Mouse (Mus musculus): ENCODE data around the gene Gm45234.

The Gm45234 gene

GRCm38 (mm10) chr6:124738511-124739023, 17.3 kb downstream of the Gm45234 start, which contains the start of gene Ptpn6:
Ptpn6 (minus strand) TSS chr6:124738714.
- DNase-seq, result peak in 1 of 2 experiments; percentile 47

GRCm38 (mm10) chr6:124737040-124737439, 18.8 kb downstream of the Gm45234 start:
- DNase-seq, result no peak

GRCm38 (mm10) chr6:124734417-124734816, 21.4 kb downstream of the Gm45234 start:
- no peak for DNase-seq

DNA sequence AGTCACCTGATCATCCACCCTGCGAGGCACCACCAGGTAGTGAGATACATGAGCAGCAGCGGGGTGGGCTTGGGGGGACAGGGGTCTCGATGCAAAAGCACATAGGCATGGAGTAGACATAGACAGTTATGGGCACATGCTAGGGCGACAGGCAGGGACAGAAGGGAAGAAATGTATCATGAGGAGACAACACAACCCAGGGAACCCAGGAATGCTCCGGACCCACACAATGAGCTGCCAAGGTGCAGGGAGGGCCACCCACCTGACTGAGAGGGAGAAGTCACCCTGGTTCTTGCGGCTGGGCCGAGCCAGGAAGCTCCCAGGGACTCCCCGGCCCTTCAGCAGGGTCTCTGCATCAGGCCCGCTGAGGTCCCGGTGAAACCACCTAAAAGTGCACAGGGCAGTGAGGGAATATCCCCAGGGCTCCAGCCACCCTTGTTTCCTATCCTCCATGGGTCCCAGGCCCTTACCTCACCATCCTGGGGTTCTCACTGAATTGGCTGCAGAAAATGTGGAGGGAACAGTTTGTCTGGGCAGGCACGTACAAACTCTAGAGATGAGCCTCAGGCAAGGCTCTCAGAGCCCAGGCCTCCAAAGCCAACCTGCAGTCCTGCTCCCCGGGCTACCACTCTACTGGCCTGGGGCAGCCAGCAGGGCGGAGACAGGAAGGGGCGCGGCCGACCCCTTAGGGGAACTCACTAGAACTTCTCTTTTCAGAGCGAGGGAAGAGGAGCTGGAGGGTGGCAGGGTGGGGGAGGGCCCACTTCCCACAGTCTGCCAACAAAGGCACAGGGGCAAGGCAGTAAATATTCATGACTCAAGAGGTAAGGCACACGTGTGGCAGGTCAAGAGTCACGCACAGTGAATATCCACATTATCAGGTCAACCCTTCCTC, 23.1 kb downstream of the Gm45234 start:
- peak; percentile 85 to 91 for DNase-seq

DNA sequence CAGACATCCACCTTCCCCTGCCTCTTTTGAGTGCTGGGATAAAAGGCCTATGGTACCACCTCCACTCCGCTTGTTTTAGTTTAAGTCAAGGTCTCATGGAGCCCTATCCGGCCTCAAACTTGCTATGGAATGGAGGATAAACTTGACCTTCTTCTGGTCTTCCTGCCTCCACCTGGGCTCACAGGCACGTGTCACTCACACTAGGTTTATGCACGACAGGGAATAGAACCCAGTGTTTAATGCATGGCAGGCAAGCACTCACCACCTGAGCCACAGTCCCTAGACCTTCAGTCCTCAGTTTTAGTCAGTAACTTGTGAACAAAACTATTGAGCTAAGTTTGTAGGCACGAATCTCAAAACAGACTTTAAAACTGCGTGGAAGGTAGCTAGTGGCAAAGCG, 24.8 kb downstream of the Gm45234 start:
- DNase-seq, result no peak

DNA sequence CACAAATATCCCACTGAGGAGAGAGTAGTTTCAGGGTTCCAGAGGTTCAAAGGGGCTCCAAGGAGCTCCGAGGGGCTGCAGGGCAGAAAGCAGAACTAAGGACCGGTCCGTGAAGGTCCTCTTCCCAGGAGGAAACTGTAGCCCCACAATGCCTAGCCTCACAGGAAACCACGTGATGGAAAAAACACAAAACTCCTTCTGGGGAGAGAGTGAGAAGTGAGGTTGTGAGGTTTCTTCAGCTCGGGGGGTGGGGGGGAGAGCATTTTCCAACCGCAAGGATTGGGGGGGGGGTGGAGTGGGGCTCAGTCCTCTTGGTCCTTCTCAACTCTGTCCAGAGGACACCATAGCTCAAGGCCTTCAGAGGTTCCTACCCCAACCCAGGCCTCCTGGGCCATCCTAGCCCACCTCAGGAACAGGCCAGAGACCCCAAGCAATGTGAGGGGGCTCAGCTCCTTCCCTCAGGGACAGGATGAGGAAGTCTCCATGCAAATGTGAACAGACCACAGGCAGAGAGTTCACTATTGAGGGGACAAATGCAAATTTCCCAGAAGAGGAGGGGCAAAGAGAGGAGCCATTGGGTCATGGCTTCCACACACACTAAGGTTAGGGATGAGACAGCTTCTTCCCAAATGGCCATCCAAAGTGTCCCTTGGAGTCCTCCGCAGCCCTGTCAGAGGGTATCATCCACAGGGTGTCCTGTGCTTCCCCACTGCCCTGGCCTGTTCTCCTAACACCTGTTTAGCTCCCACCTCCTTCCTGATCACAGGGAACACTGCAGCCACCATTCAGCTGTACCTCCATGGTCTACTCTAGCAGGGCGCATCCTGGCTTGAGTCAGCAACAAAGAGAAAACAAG, 25.7 kb downstream of the Gm45234 start:
- DNase-seq, result peak; percentile 65 to 69

DNA sequence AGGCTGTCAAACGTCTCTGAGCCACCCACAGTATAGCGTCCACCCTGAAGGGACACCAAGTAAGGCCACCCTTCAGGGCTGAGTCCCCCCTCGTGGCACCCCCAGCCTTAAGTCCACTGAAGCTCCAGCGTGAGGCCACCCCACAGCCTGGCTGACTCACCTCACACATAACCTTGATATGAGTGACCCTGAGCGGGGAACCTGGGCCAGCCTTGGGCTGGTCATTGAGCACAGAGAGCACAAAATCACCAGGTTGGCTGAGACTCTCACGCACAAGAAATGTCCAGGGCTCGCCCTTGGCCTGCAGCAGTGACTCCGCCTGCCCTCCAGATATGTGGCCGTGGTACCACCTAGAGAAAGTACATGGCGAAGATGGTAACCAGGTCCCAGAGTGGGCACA, 27.2 kb downstream of the Gm45234 start:
- DNase-seq, result no peak

DNA sequence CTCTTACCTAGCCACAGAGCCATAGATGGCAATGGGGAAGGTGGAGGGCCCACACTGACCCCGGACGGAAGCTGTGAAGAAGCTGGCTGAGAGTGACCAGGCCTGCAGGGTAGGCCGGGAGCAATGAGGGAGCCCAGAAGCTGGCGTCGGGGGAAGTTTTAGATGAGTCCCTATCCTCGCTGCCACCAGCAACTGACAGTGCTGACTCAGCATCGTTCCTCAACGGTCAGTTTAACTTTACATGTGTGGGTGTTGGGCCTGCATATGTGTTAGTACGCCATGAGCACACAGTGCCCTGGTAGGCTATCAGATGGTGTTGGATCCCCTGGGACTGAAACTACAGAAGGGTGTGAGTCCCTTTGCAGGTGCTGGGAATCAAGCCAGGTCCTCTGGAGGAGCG, 31.3 kb downstream of the Gm45234 start:
- DNase-seq, result no peak

DNA sequence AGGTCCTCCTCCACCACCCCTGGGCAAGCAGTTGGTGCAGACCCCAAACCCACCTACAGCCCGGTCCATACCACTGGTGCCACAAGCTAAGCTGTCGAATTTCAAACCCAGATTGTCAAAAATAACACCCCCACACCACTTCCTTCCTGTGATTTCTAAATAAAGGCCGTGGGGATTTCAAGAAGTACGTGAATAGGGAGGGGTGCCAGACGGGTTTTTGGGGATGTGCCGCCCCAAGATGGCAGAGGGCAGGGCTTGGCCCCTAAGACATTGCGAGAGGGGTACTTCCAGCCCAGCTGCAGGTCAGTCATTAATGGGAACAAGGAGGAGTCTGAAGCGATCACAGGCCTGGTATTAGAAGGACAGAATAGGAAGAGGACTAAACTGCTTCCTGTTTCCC, 32.3 kb downstream of the Gm45234 start:
- DNase-seq, result peak; percentile 55 to 56

- no peak for DNase-seq
These were observed 32.8 kb downstream of the Gm45234 start for GRCm38 (mm10) chr6:124722876-124723473.

- DNase-seq, result peak; percentile 47 to 59
These were observed 34.9 kb downstream of the Gm45234 start for GRCm38 (mm10) chr6:124720904-124721303.

GRCm38 (mm10) chr6:124719354-124719978, 36.4 kb downstream of the Gm45234 start:
- DNase-seq, result no peak

GRCm38 (mm10) chr6:124718703-124719102, 37.1 kb downstream of the Gm45234 start:
- no peak for DNase-seq

GRCm38 (mm10) chr6:124717968-124718367, 37.9 kb downstream of the Gm45234 start:
- no peak for DNase-seq

- DNase-seq, result peak; percentile 57 to 70
These were observed 38.8 kb downstream of the Gm45234 start for GRCm38 (mm10) chr6:124716864-124717490.

DNA sequence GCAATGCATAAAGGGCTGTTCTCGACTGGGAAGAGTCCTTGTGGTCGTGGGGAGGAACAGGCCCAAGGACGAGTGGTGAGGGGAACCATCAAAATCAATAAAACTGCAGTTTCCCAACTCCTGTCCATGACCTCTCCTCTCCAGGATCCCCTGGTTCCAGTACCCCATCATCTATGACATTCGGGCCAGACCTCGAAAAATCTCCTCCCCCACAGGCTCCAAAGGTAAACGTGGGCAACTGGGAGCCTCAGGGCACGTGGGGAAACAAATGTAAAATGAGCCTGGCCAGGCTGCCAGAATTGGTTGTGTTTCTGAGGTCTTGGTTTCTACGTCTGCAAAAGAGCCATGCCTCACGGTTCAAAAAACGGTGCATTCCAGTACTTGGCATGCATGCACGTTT, 42.9 kb downstream of the Gm45234 start:
- DNase-seq, result no peak

GRCm38 (mm10) chr6:124711824-124712782, 43.7 kb downstream of the Gm45234 start, which contains the start of the genes Emg1 and Phb2:
Emg1 (minus strand) TSS chr6:124712178.
Phb2 (plus strand) TSS chr6:124712336.
- peak; percentile 95 to 97 for DNase-seq

DNA sequence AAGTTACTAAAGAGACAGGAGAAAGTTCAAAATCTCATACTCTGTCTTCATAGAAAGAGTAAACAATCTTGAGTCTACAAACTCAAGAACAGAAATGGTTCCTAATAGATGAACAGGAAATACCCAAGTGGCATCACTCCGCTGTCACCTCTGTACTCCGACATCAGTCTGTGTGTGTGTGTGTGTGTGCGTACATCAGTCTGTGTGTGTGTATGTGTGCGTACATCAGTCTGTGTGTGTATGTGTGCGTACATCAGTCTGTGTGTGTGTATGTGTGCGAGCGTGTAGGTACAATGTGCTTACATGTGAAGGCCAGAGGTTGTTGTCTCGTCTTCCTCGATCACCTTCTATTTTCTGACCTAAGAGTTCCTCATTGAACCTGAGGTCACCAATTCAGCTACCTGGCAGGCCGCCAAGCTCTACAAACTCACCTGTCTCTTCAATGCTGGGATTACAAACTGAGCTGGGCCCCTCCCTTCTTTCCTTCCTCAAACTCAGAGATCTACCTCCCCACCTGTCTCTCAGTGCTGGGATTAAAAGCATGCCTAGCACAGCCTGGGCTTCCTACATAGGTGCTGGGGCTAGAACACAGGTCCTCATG, 47.4 kb downstream of the Gm45234 start:
- DNase-seq, result no peak

- no peak for DNase-seq
These were observed 49.7 kb downstream of the Gm45234 start for GRCm38 (mm10) chr6:124706061-124706627.

DNA sequence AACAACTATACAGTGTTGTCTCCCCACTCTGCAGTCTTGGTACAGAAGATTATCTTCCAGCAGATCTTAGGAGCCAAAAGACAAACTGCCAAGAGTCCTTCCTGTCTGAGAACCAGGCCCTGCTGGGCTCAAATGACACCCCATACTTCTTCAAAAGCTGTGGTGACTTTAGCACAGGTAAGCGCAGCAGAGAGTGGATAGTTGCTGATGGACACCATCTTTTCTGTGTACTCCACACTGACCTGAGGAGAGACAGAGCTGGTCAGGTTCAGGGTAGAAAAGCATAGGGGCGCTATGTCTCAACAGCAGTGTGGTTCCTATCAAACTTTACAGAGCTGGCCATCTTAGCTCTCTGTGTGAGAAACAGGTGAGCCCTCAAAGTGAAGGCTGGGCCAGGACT, 51.4 kb downstream of the Gm45234 start:
- no peak for DNase-seq

All from spleen, adult 18-20 months (tissue).